Mouse (Mus musculus) adrenal gland, postnatal 4 days (tissue): ENCODE results near the gene Gm49661. TPM values are rescaled to one million over a fixed set of nuclear protein-coding genes. Genes with fewer than 3 reads are reported as not detected.

Experiments
- DNase-seq, 2 experiments: peaks; one replicate each; pipeline ENCODE4 v3.0.0; 2021 to 2022; ENCODE audit warnings: low spot score in 2 of 2, mixed read lengths in 2 of 2
- total RNA-seq, 2 experiments: library from RNA; stranded (reverse); gene quantifications; 2 replicates each; pipeline ENCODE4 v1.2.3; 2021

The Gm49661 gene
- total RNA-seq, 2 experiments from 2014 or later, result not detected

GRCm38 (mm10) chr8:84984294-84985048 lies 15.2 kb upstream of the Gm49661 start:
- no peak for DNase-seq

- DNase-seq, result no peak
These were observed 13.3 kb upstream of the Gm49661 start for GRCm38 (mm10) chr8:84982499-84983011.

- no peak for DNase-seq
These were observed 12.6 kb upstream of the Gm49661 start for GRCm38 (mm10) chr8:84981644-84982498.

- DNase-seq, result peak in 1 of 2 experiments; percentile 75
These were observed 11.6 kb upstream of the Gm49661 start for GRCm38 (mm10) chr8:84980622-84981358.

GRCm38 (mm10) chr8:84979599-84980421 lies 10.6 kb upstream of the Gm49661 start:
- DNase-seq, result peak; percentile 70 to 90

- peak; percentile 90 to 93 for DNase-seq
These were observed 9.2 kb upstream of the Gm49661 start, which contains the start of gene Junb for GRCm38 (mm10) chr8:84978248-84978940. Junb (minus strand) TSS chr8:84978718.

GRCm38 (mm10) chr8:84977435-84978247 lies 8.4 kb upstream of the Gm49661 start:
- peak in 1 of 2 experiments; percentile 58 for DNase-seq

GRCm38 (mm10) chr8:84976763-84977434 lies 7.7 kb upstream of the Gm49661 start:
- DNase-seq, result no peak

GRCm38 (mm10) chr8:84976031-84976762 lies 7.0 kb upstream of the Gm49661 start:
- DNase-seq, result peak; percentile 78 to 93

GRCm38 (mm10) chr8:84975434-84975833 lies 6.2 kb upstream of the Gm49661 start:
- peak in 1 of 2 experiments; percentile 66 for DNase-seq

GRCm38 (mm10) chr8:84974543-84975142 lies 5.4 kb upstream of the Gm49661 start:
- DNase-seq, result no peak

- peak in 1 of 2 experiments; percentile 61 for DNase-seq
These were observed 4.7 kb upstream of the Gm49661 start for GRCm38 (mm10) chr8:84973803-84974542.

GRCm38 (mm10) chr8:84973079-84973478 lies 3.8 kb upstream of the Gm49661 start:
- no peak for DNase-seq

- DNase-seq, result no peak
These were observed 1.7 kb upstream of the Gm49661 start for GRCm38 (mm10) chr8:84970913-84971312.

- DNase-seq, result no peak
These were observed 1.0 kb upstream of the Gm49661 start for GRCm38 (mm10) chr8:84970135-84970790.

GRCm38 (mm10) chr8:84968650-84969049 lies 583 bp downstream of the Gm49661 start:
- no peak for DNase-seq
